Mouse (Mus musculus) bone marrow macrophage, adult 2 months (primary cell): ENCODE data around the gene Noct. TPM values are rescaled to one million over a fixed set of nuclear protein-coding genes. Genes with fewer than 3 reads are reported as not detected.

Experiments
- H3K27ac ChIP-seq: 2 replicates; pipeline ENCODE4 v1.5.1; 2012; ENCODE audit warnings: low read depth, low read length; ENCODE audit not compliant: insufficient read depth
- H3K4me1 ChIP-seq: 2 replicates; pipeline ENCODE4 v1.6.1; 2012; ENCODE audit warnings: low read length; ENCODE audit not compliant: control insufficient read depth, insufficient read depth
- H3K4me3 ChIP-seq: 2 replicates; pipeline ENCODE4 v1.5.1; 2012; ENCODE audit warnings: mild to moderate bottlenecking, low read length, moderate library complexity; ENCODE audit not compliant: insufficient read depth
- CTCF ChIP-seq: IDR thresholded peaks from 2 replicates; pipeline ENCODE4 v1.5.1; 2012; ENCODE audit warnings: low read depth, mild to moderate bottlenecking, low read length, moderate library complexity
- POLR2A ChIP-seq: IDR thresholded peaks from 2 replicates; pipeline ENCODE4 v1.6.1; 2012; ENCODE audit warnings: mild to moderate bottlenecking, low read depth, low read length, borderline replicate concordance
- polyA plus RNA-seq: library from polyadenylated mRNA; stranded (reverse); fragments of >200 nt; gene quantifications from 2 replicates; pipeline ENCODE4 v1.2.4, GENCODE M21; 2012; ENCODE audit not compliant: missing spikeins, insufficient read depth, insufficient read length

The Noct gene
- polyA plus RNA-seq, 1 experiment, result 8.3 TPM

DNA sequence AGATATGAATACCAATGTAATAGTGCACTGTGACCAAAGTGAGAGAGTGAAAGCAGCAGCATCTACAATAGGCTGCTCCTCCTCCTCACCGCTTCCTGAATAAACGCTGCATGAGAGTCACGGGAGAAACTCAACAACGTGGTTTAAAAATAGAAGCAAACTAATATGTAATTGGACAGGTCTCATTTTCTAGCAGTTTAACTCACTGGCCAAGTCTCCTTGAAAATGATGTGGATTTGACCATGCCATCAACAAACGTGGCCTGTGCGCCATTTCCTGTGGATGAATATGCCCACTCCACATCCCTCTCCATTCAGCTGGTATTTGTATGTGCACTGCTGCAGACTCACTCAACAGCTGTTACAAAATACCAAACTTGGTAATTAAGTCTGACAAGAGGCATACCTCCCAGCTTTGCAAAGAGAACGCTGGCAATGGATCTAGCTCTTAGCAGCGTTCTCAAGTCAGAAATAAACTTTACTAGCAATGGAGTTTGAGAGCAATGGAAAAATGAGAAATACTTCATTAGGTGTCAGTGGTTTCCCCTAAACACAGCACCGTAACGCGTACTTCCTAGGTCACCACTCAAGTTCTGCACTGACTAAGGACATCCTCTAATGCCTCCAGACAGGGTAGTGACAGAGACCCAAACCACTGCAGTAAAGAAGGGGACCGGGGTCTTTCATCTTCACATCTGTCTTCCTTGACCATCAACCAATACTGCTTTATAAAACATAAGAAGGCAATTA lies 46.0 kb downstream of the Noct start:
- TF ChIP-seq POLR2A (no peak), CTCF (no peak)
- peak overlapping the region; percentile 64 for H3K27ac ChIP-seq
- peak overlapping the region; percentile 35 for H3K4me3 ChIP-seq
- peaks cover 26% of the 10 kb centered on the region for H3K4me1 ChIP-seq

DNA sequence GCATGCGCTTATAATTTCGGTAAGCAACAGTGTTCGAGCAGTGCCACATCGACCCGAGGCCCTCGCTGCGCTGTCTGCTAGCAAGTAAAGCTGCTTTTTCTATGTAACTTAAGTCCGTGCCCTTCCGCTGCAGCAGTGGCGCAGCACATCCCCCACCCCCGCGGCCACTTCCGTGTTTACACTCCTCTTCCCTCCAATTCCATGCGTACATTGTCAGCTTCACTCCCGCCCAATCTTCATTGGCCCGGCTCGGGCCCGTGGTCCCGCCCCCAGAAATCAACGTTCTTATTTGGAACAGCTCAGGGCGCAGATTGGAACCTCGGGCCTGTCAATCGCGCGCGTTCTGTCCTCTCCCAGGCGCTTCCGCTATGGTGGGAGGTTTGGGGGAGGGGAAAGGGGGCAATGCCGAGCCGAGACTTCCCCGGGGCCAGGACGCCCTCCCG lies 51.7 kb downstream of the Noct start:
- TF ChIP-seq CTCF (no peak), POLR2A (no peak)
- peaks cover 14% of the 10 kb centered on the region for H3K4me1 ChIP-seq
- peak overlapping the region; percentile 77 for H3K4me3 ChIP-seq
- H3K27ac ChIP-seq, result peak overlapping the region; percentile 98

DNA sequence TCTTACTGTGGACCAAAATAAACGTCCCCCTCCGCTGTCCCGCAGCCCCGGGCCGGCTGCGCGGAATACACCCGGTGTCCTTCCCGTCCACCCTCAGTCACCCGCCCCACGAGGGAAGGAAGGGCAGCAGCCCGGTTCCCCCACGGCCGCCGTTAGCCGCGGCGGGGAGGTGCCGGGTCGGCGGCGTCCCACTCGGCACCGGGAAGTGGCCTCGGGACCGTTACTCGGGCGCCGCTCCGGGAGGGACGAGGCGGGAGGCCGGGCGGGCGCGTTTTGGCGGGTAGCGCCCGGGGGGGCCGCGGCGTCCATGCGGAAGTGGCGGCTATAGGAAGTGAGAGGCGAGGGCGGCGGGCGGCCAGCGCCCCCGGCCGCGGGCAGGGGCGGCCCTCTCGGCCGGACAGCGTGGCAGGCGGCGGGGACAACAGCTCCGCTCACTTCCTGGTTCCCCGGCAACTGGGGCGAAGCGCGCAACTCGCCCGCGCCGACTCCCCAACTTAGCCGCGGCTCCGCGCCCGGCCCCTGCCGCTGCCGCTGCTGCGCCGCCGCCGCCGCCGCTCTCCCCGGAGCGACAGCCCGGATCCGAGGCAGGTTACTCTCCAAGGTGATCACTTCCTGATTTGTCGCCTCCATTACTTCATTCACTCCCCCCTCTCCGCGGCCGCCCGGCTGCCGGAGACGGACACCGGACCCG lies 52.3 kb downstream of the Noct start:
- peak overlapping the region; percentile 72 for H3K4me3 ChIP-seq
- TF ChIP-seq POLR2A, result no peak
- TF ChIP-seq CTCF, result no peak
- peak overlapping the region; percentile 98 for H3K27ac ChIP-seq
- H3K4me1 ChIP-seq, result peaks cover 13% of the 10 kb centered on the region

DNA sequence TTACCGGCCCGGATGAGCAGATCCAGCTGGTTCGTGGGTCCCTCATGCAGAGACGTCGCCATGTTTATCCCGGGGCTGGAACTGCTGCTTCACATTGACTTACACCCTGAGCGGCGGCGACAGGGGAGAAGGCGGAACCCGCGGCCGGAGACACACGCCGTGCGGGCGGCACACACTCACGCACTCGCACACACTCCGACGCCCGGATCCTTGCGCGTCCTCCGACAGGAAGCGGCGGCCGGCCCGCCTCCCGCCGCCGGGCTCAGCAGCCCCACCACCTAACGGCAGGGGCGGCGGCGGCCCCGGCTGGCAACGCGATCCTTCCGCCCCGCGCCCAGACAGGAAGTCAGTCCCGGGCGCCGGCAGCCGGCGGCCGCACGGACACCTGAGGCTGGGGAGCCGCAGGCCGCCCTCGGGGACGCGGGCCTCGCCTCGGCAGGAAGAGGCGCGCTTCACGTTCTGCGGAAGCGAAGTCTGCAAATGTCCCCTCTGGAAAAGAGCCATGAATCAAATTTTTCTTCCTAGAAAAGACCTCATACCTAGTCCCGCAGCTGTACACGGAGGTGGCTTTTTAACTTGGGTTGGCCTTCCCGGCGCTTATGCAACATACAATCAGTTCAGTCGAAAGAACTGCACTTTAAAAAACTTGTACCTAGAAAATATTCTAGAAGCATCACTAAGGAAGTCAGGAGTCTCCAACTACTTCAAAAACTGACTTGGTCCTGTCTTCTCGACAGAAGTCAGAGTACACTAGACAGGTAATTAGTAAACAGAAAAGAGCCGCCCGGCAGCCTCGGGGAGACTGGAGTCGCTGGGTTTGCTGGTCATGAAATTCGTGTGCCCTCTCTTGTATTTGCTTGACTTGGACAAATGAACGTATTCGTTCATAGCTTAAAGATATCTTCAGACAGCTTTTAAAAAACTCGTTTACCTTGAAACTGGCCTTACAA lies 53.2 kb downstream of the Noct start:
- TF ChIP-seq CTCF (no peak), POLR2A (no peak)
- Histone ChIP-seq H3K4me3 (peak overlapping the region; percentile 72), H3K27ac (peak overlapping the region; percentile 98), H3K4me1 (peaks cover 12% of the 10 kb centered on the region)

DNA sequence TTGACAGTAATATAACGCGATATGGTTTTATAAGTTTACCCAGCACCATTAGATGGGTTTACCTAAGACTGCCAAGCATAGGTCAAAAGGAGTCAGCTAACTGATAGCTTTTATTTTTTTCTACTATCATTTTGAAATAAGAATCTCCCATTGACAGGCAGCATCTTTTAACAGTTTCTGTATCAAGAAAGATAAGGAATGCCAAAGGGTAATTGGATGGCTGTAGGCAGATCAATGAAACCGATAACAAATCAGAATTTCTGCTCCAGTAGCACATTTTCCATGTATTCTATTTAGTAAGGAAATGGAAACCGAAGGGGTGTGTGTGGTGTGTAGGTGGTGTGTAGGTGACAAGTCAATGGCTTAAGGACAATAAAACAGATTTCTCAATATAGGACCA lies 54.2 kb downstream of the Noct start:
- no peak overlapping the region for H3K4me3 ChIP-seq
- TF ChIP-seq POLR2A (no peak), CTCF (no peak)
- H3K27ac ChIP-seq, result no peak overlapping the region
- peaks cover 12% of the 10 kb centered on the region for H3K4me1 ChIP-seq

DNA sequence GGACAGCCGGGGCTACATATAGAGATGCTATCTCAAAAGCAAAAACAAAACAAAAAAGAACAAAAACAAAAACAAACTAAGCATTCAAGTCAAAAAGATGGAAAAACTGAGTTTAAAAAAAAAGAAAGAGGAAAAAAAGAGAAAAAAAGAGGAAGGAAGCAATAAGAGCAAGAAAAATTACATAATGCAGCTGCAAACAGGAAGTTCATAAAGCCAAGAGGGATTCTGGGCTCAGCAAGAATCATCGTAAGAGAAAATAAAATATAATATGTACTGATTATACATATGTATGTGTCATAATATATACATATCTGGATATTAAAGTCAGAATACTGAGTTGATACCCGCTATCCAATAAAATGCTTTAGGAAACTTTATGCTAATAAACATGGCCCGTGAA lies 57.5 kb downstream of the Noct start:
- H3K4me1 ChIP-seq, result peaks cover 9% of the 10 kb centered on the region
- no peak overlapping the region for H3K4me3 ChIP-seq
- no peak overlapping the region for H3K27ac ChIP-seq
- no peak for TF ChIP-seq CTCF
- no peak for TF ChIP-seq POLR2A

DNA sequence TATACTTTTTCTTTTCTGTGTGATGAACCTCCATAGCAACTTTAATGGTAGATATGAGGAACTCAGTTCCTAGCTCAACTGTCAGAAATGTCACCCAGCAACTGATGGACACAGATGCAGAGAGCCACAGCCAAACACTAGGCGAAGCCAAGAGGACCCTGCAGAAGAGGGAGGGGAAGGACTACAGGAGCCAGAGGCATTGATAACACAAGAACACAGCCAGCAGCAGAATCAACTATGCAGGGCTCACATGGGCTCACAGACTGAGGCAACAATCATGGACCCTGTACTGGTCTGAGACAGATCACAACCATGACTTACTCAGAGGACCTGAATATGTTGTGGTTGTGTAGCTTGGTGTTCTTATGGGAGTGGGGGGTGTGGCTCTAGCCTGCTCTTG lies 60.1 kb downstream of the Noct start:
- H3K4me3 ChIP-seq, result no peak overlapping the region
- peaks cover 7% of the 10 kb centered on the region for H3K4me1 ChIP-seq
- no peak overlapping the region for H3K27ac ChIP-seq
- TF ChIP-seq POLR2A, result no peak
- no peak for TF ChIP-seq CTCF

DNA sequence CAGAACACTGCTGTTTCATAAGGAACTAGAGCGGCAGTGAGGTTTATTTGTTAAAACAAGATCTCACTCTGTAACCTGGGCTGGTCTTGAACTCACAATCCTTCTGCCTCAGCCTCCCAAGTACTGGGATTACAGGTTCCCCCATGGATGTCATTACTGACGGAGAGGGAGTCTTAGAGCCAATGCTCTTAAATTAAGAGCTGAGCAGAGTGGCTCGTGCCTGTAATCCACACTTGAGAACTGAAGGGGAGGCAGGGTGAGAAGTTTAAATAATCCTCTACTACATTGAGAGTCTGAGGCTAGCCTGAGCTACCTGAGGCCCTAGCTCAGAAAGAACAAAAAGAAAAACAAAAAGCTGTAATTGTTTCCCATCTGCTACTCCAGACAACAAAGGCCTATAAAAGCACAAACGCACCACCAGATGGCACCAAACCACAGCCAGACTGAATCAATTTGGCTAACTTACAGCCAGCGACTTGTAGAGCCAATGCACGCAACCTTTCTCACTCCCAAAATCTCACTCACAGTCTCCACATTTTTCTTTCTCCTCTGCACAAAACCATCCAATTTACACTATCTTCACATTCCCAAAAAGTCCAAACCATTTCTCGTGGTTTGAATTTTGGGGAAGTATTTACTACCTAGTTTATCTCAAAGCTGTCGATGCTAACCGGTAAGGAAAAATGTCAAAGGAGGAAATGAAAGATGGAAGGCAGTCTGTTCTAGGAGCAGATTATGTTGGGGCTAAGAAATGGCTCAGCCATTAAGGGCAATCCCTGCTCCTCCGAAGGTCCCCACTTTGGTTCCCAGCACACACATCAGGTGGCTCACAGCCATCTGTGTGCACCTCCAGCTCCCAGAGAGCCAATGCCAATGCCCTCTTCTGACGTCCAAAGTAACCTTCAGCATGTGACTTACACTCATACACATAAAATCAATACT lies 64.9 kb downstream of the Noct start:
- H3K27ac ChIP-seq, result no peak overlapping the region
- peaks cover 7% of the 10 kb centered on the region for H3K4me1 ChIP-seq
- no peak overlapping the region for H3K4me3 ChIP-seq
- TF ChIP-seq CTCF, result no peak
- TF ChIP-seq POLR2A, result no peak

DNA sequence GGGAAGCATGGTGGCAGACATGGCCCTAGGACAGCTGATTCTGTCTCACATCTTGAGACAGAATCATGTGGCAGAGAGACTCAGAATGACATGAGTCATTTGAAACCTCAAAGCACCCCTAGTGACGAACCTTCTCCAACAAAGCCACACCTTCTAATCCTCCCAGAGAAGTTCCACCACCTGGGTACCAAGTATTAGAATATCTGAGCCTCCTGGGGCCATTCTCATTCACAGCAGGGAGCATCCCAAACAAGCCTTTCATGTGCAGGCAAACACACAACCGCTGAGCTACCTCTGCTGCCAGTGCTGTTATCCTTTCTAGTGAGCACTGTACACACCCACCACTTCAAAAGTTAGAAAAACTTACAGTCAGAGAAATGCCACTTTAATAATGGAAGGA lies 70.0 kb downstream of the Noct start:
- peaks cover 7% of the 10 kb centered on the region for H3K4me1 ChIP-seq
- H3K27ac ChIP-seq, result no peak overlapping the region
- no peak for TF ChIP-seq CTCF
- TF ChIP-seq POLR2A, result no peak
- no peak overlapping the region for H3K4me3 ChIP-seq
